Mouse (Mus musculus) limb, embryonic 15.5 days (tissue): ENCODE results near the gene Kazn. TPM values are rescaled to one million over a fixed set of nuclear protein-coding genes. Genes with fewer than 3 reads are reported as not detected.

Experiments
- ATAC-seq: fragments of 200-750 bp; cut with Nextera tagmentation; 2 replicates; pipeline ENCODE4 v1.8.0; 2017; ENCODE audit warnings: low read depth, moderate TSS enrichment; ENCODE audit not compliant: insufficient number of reproducible peaks, low FRiP score, low TSS enrichment
- H3K27ac ChIP-seq: fragments of 300-500 bp; sonication (generic); 2 replicates; pipeline ENCODE4 v1.5.1; 2015; ENCODE audit warnings: moderate library complexity, mild to moderate bottlenecking, inconsistent platforms
- H3K27me3 ChIP-seq: fragments of 300-500 bp; sonication (generic); 2 replicates; pipeline ENCODE4 v1.6.1; 2015; ENCODE audit warnings: inconsistent platforms
- H3K36me3 ChIP-seq: fragments of 300-500 bp; sonication (generic); 2 replicates; pipeline ENCODE4 v1.6.1; 2015; ENCODE audit warnings: inconsistent platforms
- H3K4me1 ChIP-seq: fragments of 300-500 bp; sonication (generic); 2 replicates; pipeline ENCODE4 v1.6.1; 2015; ENCODE audit warnings: inconsistent platforms
- H3K4me2 ChIP-seq: fragments of 300-500 bp; sonication (generic); 2 replicates; pipeline ENCODE4 v1.6.1; 2015; ENCODE audit warnings: mild to moderate bottlenecking, inconsistent platforms
- H3K4me3 ChIP-seq: fragments of 300-500 bp; sonication (generic); 2 replicates; pipeline ENCODE4 v1.5.1; 2015; ENCODE audit warnings: mild to moderate bottlenecking, inconsistent platforms
- H3K9ac ChIP-seq: fragments of 300-500 bp; sonication (generic); 2 replicates; pipeline ENCODE4 v1.6.1; 2015; ENCODE audit warnings: inconsistent platforms
- H3K9me3 ChIP-seq: fragments of 300-500 bp; sonication (generic); 2 replicates; pipeline ENCODE4 v1.6.1; 2016; ENCODE audit warnings: inconsistent platforms
- WGBS: fragments of 180-500 bp; shearing (Covaris S2); methylation state at CpG from one replicate; pipeline ENCODE4 v1.1.7; 2015; 5-methylcytosine and 5-hydroxymethylcytosine counted together
- polyA plus RNA-seq: library from polyadenylated mRNA; unstranded; fragments of >200 nt; fragmentation: Nextera tagmentation; extraction: Ambion mirVana; gene quantifications from 2 replicates; pipeline ENCODE4 v1.2.1, GENCODE M21; 2015

Gene Kazn
- polyA plus RNA-seq, 1 experiment from 2014 or later = 15.2 TPM

DNA sequence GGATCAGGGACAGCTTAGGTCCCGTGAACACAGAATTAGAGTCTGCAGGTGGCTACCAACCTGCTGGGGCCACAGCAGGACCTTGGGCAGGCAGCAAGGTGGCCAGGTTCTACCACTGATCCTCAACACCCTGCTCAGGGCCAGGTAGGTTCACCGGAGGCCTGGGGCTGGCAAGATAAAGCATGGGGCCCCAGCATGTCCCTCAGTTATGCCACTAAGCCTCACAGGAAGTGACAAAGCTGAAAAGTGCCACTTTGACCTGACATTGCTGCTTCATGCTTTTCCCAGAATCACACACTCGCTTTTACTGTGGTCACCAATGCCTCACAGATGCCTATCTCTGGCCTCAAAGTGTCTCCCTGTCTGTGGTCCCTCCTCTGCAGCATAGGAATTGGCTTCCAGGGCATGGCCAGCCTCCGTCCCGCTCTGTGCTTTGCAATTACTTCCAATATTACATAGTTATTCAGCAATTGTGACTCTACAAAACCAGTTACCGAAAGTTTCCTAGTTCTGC lies 111.9 kb downstream of the Kazn start:
- H3K36me3 ChIP-seq = no peaks in the 10 kb centered on the region
- H3K27ac ChIP-seq = no peak overlapping the region
- H3K9me3 ChIP-seq = no peaks in the 10 kb centered on the region
- H3K4me1 ChIP-seq = 0 out of 2 replicates have a peak, but pooled peaks cover 10% of the 10 kb centered on the region
- no peak overlapping the region for H3K9ac ChIP-seq
- 87% methylated on average over 6 of the region's 6 CpGs for WGBS
- H3K4me3 ChIP-seq = no peak overlapping the region
- no peaks in the 10 kb centered on the region for H3K27me3 ChIP-seq
- H3K4me2 ChIP-seq = no peak overlapping the region
- no peak for ATAC-seq

DNA sequence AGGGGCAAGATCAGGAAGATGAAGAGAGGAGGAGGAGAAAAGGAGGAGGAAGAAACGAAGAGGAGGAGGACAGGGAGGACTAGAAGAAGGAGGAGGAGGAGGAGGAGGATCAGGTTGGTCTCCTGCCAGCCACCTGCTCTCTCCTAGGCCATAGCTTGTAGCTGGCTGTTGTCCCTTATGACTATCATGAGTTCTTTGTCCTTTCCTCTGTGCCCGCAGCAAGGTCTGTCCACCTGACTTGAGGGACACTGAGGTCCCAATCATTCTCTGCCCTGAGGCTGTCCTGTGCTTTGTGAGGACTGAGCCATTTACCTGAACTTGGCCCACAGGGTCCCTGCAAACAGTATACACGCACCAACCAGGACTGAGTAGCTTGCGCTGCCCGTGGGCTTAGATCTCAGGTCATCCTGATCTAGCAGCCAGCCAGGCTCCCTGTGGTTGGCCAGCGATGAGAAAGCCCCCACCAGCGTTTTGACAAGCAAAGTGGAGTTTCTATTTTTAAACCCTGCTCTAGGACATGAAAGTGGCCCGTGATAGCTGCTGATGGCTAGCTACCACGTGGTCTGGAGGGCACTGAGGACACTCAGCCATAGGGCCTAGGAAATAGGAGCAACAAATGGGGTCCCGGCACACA lies 112.4 kb downstream of the Kazn start:
- Histone ChIP-seq H3K9ac (no peak overlapping the region), H3K27ac (no peak overlapping the region), H3K36me3 (no peaks in the 10 kb centered on the region), H3K4me1 (0 out of 2 replicates have a peak, but pooled peaks cover 10% of the 10 kb centered on the region), H3K9me3 (no peaks in the 10 kb centered on the region), H3K4me3 (no peak overlapping the region), H3K27me3 (no peaks in the 10 kb centered on the region), H3K4me2 (no peak overlapping the region)
- 66% methylated on average over 10 of the region's 10 CpGs for WGBS
- no peak for ATAC-seq

DNA sequence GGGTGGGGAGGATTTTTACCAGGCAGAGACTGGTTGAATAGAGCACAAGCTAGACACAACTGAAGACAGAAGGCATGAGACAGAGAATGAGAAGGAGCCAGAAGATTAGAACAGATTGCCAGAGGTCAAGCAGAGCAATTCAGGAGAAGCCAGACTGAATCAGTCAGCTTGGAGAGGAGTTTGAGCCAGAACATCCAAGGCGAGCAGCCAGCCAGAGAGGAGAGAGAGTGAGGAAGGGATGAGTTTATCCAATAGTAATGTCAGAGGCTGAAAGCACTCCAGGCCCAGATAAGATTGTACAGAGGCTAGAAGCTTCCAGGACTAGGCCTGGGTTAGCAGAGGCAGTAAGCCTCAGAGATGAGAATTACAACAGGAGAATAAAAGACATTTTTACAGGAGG lies 118.0 kb downstream of the Kazn start:
- H3K9ac ChIP-seq = no peak overlapping the region
- H3K27ac ChIP-seq = no peak overlapping the region
- H3K4me2 ChIP-seq = no peak overlapping the region
- H3K9me3 ChIP-seq = no peaks in the 10 kb centered on the region
- peaks cover 12% of the 10 kb centered on the region for H3K4me1 ChIP-seq
- WGBS = 35% methylated on average over 1 of the region's 1 CpGs
- H3K4me3 ChIP-seq = no peak overlapping the region
- no peak for ATAC-seq
- no peaks in the 10 kb centered on the region for H3K27me3 ChIP-seq
- H3K36me3 ChIP-seq = no peaks in the 10 kb centered on the region

DNA sequence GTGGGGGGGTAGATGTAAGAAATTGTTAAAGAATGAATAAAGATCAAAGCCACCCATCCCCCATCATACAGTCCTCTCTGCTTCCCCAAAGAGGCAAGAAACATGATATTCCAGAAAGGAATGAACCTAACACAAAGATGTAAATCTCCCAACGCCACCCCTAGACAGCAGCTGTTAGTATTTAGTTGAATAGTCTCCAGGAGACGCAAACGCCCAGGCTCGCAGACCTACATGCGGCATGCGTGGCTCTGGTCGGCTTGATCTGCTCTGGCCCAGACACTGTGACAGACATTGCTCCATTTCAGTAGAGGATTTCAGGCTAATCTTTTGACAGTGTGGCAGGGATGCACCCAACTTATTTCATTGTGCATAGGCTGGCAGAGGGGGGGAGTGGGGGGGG lies 120.7 kb downstream of the Kazn start:
- H3K4me3 ChIP-seq = no peak overlapping the region
- H3K27me3 ChIP-seq = no peaks in the 10 kb centered on the region
- no peak overlapping the region for H3K4me2 ChIP-seq
- ATAC-seq = no peak
- no peak overlapping the region for H3K9ac ChIP-seq
- no peaks in the 10 kb centered on the region for H3K36me3 ChIP-seq
- no peaks in the 10 kb centered on the region for H3K9me3 ChIP-seq
- no peak overlapping the region for H3K27ac ChIP-seq
- peaks cover 12% of the 10 kb centered on the region for H3K4me1 ChIP-seq
- 11% methylated on average over 7 of the region's 7 CpGs for WGBS

DNA sequence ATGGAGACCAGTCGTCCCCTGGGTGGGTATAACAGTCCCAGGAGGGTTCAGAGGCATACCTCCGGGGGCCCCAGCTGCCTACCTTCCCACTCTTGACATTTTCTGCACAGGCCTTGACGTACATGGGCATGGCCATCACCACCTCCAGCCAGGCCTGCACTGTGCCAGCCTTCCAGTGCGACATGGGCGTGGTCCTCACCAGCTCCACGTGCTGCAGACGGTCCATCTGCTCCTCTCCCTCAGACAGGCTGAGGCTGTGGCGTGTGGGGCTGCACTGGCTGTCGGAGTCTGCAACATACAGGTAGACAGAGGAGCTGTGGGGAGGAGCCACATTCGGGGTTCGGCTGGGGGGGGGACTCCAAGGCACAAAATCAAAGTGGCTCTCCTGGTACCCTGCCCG lies 121.2 kb downstream of the Kazn start:
- H3K9me3 ChIP-seq = no peaks in the 10 kb centered on the region
- no peaks in the 10 kb centered on the region for H3K36me3 ChIP-seq
- no peaks in the 10 kb centered on the region for H3K27me3 ChIP-seq
- no peak; the same call in 1 of the 2 replicates for ATAC-seq
- peaks cover 12% of the 10 kb centered on the region for H3K4me1 ChIP-seq
- no peak overlapping the region for H3K9ac ChIP-seq
- 67% methylated on average over 12 of the region's 12 CpGs for WGBS
- no peak overlapping the region for H3K4me2 ChIP-seq
- no peak overlapping the region for H3K27ac ChIP-seq
- no peak overlapping the region for H3K4me3 ChIP-seq

DNA sequence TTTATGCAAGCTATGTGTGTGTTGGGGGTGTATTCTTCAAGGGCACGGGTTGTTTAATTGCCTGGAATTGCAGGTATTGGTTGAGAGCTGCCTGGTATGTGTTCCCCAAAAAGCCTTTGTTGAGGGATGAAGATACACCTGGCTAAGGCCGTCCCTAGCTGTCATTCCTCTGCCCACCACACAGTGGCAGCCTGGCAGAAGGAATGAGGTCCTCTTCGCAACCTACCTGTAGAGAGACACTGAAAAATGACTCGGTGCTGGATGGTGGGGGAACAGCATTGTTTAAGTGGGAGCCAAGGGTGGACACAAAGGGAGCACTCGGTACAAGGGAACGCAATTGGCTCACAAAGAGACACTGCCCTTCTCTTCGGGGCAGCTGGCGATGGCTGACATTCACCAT lies 125.9 kb downstream of the Kazn start:
- H3K36me3 ChIP-seq = no peaks in the 10 kb centered on the region
- no peak for ATAC-seq
- H3K27me3 ChIP-seq = 0 out of 2 replicates have a peak, but pooled peaks cover 4% of the 10 kb centered on the region
- no peak overlapping the region for H3K4me2 ChIP-seq
- H3K27ac ChIP-seq = no peak overlapping the region
- H3K9me3 ChIP-seq = no peaks in the 10 kb centered on the region
- H3K4me1 ChIP-seq = peaks cover 5% of the 10 kb centered on the region
- no peak overlapping the region for H3K9ac ChIP-seq
- no peak overlapping the region for H3K4me3 ChIP-seq
- 34% methylated on average over 8 of the region's 8 CpGs for WGBS

DNA sequence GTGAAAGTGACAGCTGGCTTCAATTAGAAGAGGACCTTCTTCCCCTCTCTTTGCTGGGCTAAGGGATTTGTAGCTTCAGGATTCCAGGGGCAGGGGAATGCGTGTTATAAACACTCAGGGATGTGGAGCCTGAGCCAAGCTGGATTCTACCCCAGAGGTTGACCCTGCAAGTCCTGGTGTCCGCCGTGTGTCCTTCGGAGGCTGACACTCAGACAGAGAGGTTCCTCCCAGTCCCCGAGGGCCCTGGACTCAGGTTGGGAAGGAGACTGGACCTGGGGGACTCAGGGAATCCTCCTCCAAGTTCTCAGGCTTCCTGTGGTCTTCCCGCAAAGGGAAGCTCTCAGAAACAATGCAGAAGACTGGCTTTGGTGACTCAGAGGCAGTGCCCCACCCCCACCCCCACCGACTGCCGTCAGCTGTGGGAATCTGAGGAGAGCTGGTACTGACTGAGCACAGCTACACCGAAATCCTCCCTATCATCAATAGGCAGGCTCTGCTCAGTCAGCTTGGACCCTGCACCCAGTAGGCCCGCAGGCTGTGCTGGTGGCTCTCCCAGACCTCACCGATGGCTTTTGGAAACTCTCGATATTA lies 136.0 kb downstream of the Kazn start:
- H3K36me3 ChIP-seq = 0 out of 2 replicates have a peak, but pooled peaks cover 4% of the 10 kb centered on the region
- H3K27ac ChIP-seq = no peak overlapping the region
- H3K4me2 ChIP-seq = no peak overlapping the region
- H3K9me3 ChIP-seq = no peaks in the 10 kb centered on the region
- no peak overlapping the region for H3K9ac ChIP-seq
- H3K4me3 ChIP-seq = no peak overlapping the region
- H3K27me3 ChIP-seq = no peaks in the 10 kb centered on the region
- H3K4me1 ChIP-seq = peaks cover 11% of the 10 kb centered on the region
- WGBS = 52% methylated on average over 12 of the region's 12 CpGs
- ATAC-seq = no peak

DNA sequence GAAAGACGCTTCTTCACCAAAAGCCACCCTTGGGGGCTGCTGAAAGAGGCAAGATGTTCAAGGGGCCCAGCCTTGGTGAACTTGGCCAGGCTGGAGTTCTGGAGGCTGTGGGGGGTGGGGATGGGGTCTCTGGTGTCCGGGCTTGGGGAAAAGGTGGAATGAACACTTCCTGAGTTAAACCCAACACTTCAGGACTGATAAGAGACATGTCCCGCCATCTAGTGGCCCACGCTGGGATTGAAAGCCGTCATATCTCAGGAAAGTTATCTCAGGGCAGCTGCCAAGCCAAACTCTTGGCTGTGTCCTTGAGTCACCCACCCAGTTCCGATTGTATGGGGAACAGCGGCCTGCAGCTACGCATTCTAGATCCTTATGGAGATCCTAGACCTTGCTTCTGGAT lies 140.9 kb downstream of the Kazn start:
- Histone ChIP-seq H3K27me3 (no peaks in the 10 kb centered on the region), H3K9me3 (no peaks in the 10 kb centered on the region), H3K4me2 (peak overlapping the region; percentile 22; the same call in 1 of the 2 replicates), H3K36me3 (no peaks in the 10 kb centered on the region), H3K27ac (peak overlapping the region; percentile 63), H3K4me3 (no peak overlapping the region), H3K9ac (no peak overlapping the region), H3K4me1 (peaks cover 29% of the 10 kb centered on the region)
- ATAC-seq = no peak
- WGBS = 13% methylated on average over 8 of the region's 8 CpGs

DNA sequence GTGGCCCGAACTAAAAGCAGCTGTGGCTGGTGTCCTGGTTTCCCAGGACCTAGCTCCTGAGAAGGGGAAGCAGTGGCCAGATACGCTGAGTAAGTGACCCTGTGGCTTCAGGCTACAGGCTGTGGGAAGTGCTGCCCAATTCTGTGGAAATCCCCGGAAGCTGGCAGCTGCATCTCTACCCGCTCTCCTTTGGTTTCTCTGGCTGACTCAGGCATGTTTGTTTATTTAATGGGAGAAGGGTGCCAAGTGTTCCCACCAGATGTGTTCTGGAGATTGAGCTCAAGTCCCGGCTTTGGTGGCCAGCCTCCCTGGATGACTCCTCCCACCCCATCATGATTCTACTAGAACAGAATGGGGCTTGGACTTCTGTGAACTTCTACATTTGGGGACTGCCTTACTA lies 141.3 kb downstream of the Kazn start:
- Histone ChIP-seq H3K4me2 (peak overlapping the region; percentile 22; the same call in 1 of the 2 replicates), H3K27ac (peak overlapping the region; percentile 67), H3K4me3 (no peak overlapping the region), H3K9ac (no peak overlapping the region), H3K9me3 (no peaks in the 10 kb centered on the region), H3K27me3 (no peaks in the 10 kb centered on the region), H3K4me1 (peaks cover 26% of the 10 kb centered on the region), H3K36me3 (no peaks in the 10 kb centered on the region)
- no peak for ATAC-seq
- WGBS = 7% methylated on average over 5 of the region's 5 CpGs

DNA sequence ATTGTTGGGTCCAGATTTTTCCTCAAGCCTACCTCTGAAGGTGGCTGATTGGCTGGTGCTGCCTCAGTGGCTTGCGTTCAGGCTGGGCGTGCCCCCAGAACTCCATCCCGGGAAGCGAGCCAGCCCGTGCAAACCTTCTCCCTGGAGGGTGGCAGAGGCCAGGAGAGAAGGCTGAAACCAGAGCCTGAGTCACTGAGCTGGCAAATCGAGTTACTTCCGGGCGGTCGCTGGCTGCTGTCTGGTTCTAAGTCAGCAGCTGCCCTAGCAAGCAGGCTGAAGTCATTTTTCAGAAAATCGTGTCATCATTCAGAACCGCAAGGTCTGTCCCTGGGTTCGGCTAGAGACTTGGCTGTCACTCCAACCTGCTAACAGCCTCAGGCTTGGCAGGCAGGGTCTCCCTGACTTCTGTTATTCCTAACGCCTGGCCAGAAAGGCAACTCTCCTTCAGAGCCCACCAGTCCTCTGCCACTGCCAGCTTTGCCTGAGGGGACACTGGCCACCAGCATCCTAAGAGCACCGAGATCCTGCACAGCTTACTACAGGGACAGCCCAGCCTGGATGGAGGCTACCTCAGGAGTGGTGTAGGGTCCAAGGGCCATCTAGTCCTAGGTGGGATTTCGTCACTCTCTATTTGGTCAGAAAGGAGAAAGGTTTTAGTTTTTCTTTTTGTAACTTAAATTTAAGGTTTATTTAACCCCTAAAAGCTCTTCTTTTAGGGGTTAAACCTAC lies 143.5 kb downstream of the Kazn start:
- Histone ChIP-seq H3K27ac (peak overlapping the region; percentile 75), H3K4me1 (peaks cover 26% of the 10 kb centered on the region), H3K4me3 (no peak overlapping the region), H3K27me3 (no peaks in the 10 kb centered on the region), H3K9ac (no peak overlapping the region), H3K4me2 (no peak overlapping the region), H3K9me3 (no peaks in the 10 kb centered on the region), H3K36me3 (no peaks in the 10 kb centered on the region)
- peak; percentile 72 for ATAC-seq
- 37% methylated on average over 15 of the region's 15 CpGs for WGBS

DNA sequence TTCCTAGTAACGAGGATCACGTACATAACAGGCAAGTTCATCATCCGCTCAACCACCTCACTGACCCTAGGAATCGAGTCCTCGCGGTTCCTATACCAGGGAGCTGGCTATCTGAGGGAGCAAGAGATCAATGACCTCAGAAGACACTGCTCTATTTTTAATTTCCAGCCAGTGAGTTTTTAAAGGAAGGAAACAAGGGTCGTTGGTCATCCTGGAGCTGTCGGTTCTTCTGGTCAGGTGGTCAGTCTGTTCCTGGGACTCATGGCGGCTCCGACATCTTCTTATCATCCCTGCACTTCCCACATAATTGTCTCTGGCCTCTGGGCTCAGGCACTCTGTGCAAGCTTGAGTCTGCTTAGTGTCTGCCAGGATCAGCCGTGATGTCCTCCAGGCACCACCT lies 144.8 kb downstream of the Kazn start:
- ATAC-seq = no peak
- peaks cover 26% of the 10 kb centered on the region for H3K4me1 ChIP-seq
- H3K9me3 ChIP-seq = no peaks in the 10 kb centered on the region
- WGBS = 87% methylated on average over 11 of the region's 11 CpGs
- no peak overlapping the region for H3K4me3 ChIP-seq
- H3K4me2 ChIP-seq = no peak overlapping the region
- H3K27ac ChIP-seq = no peak overlapping the region
- no peaks in the 10 kb centered on the region for H3K27me3 ChIP-seq
- no peak overlapping the region for H3K9ac ChIP-seq
- no peaks in the 10 kb centered on the region for H3K36me3 ChIP-seq

DNA sequence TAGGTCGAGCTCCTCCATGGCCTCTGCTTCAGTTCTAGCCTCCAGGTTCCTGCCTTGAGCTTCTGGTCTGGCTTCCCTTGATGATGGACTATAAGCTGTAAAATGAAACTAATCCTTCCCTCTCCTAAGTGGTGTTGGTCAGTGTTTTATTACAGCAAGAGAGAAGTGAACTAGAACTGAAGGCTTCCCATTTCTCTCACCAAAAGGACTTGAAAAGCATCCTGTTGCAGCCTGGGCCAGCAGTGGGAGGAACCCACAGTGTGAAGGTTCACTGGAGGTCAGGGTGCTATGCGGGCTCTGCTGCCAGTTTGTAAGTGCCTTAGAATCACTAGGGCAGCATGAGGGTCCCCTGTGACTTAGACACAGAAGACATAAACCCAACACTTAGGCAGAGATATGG lies 148.1 kb downstream of the Kazn start:
- WGBS = 49% methylated on average over 2 of the region's 2 CpGs
- no peak for ATAC-seq

More for the DNA sequence above, 148.1 kb downstream of the Kazn start:
- Histone ChIP-seq H3K9ac (no peak overlapping the region), H3K36me3 (no peaks in the 10 kb centered on the region), H3K27ac (no peak overlapping the region), H3K4me1 (peaks cover 13% of the 10 kb centered on the region), H3K4me3 (no peak overlapping the region), H3K4me2 (no peak overlapping the region), H3K9me3 (no peaks in the 10 kb centered on the region), H3K27me3 (no peaks in the 10 kb centered on the region)
